Mouse (Mus musculus) intestine, embryonic 14.5 days (tissue): ENCODE data around the gene Klhdc10. TPM values are rescaled to one million over a fixed set of nuclear protein-coding genes. Genes with fewer than 3 reads are reported as not detected.

Source experiments
- ATAC-seq: fragments of 200-750 bp; cut with Nextera tagmentation; replicated peaks from 2 replicates; pipeline ENCODE4 v1.8.0; 2017; ENCODE audit warnings: low read depth, moderate number of reproducible peaks, moderate TSS enrichment, moderate library complexity; ENCODE audit not compliant: low FRiP score, low TSS enrichment
- DNase-seq: peaks from one replicate; pipeline ENCODE4 v3.0.0-alpha.2; 2018; ENCODE audit warnings: low spot score
- H3K27ac ChIP-seq: fragments of 300-500 bp; sonication (generic); 2 replicates; pipeline ENCODE4 v1.5.1; 2014; ENCODE audit warnings: low read depth, mild to moderate bottlenecking, control low read depth
- H3K27me3 ChIP-seq: fragments of 300-500 bp; sonication (generic); replicated peaks from 2 replicates; pipeline ENCODE4 v1.6.1; 2014; ENCODE audit warnings: low read length, control low read depth; ENCODE audit not compliant: control insufficient read depth, insufficient read depth
- H3K36me3 ChIP-seq: fragments of 300-500 bp; sonication (generic); 2 replicates; pipeline ENCODE4 v1.6.1; 2014; ENCODE audit warnings: low read length, control low read depth; ENCODE audit not compliant: control insufficient read depth, insufficient read depth
- H3K4me1 ChIP-seq: fragments of 300-500 bp; sonication (generic); replicated peaks from 2 replicates; pipeline ENCODE4 v1.6.1; 2014; ENCODE audit warnings: low read length, control low read depth, mixed read lengths; ENCODE audit not compliant: control insufficient read depth, insufficient read depth
- H3K4me2 ChIP-seq: fragments of 300-500 bp; sonication (generic); 2 replicates; pipeline ENCODE4 v1.6.1; 2014; ENCODE audit warnings: low read length
- H3K4me3 ChIP-seq: fragments of 300-500 bp; sonication (generic); 2 replicates; pipeline ENCODE4 v1.5.1; 2014; ENCODE audit warnings: low read depth, low read length, control low read depth, mixed read lengths
- H3K9ac ChIP-seq: fragments of 300-500 bp; sonication (generic); 2 replicates; pipeline ENCODE4 v1.6.1; 2014; ENCODE audit warnings: mild to moderate bottlenecking, low read length
- H3K9me3 ChIP-seq: fragments of 300-500 bp; sonication (generic); 2 replicates; pipeline ENCODE4 v1.6.1; 2016; ENCODE audit warnings: low read length, control low read depth; ENCODE audit not compliant: control insufficient read depth
- WGBS: fragments of 180-500 bp; shearing (Covaris S2); extraction: QIAGEN DNeasy Blood & Tissue Kit; methylation state at CpG from one replicate; pipeline ENCODE4 v1.1.7; 2014; 5-methylcytosine and 5-hydroxymethylcytosine counted together
- polyA plus RNA-seq: library from polyadenylated mRNA; unstranded; fragments of >200 nt; fragmentation: Nextera tagmentation; extraction: Ambion mirVana; gene quantifications from 2 replicates; pipeline ENCODE4 v1.2.1, GENCODE M21; 2014

Klhdc10 gene
- polyA plus RNA-seq, 1 experiment from 2014 or later: 23.1 TPM

DNA sequence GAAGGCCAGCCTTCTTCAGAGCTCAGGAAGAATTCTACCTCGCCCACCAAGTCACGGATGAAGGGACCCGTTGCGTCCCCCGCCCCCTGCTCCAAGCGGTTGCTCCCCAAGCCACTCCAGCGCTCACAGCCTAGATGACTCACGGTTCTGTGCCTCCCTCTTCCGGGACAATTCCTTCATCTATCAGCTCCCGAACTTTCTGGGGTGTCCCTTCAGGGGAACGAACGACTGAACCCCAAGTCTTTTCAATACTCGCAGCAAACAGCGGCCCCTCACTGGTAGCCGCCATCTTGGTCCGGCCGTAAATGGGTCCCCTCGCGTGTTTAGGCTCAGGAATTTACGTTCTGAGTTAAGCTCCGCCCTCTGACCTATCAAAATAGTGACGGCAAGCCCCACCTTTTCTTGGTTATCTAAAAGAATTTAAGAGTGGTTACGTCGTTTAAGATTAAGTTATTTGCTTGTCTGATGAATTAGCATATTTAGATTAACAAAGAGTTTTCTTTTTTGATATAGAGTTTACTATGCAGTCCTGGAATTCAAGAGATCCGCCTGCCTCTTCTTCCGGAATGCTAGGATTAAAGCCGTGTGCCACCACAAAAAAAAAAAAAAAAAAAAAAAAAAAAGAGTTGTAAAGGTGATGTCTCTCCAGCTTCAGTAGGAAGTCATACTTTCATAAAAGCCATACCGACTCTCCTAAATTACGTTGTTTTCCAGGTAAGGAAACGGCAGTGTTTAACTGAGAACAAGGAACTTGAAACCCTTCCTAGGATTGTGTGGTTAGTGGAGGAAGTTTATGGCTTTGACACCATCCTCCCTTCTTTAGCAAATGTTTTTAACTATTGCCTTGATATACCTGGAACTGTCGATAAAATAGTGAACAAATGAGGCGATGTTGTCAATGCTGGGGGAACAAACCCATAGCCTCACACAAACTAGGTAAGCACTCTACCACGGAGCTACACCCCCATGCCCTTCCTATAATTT is 10.7 kb upstream of the Klhdc10 start, which contains the start of gene Zc3hc1:
Zc3hc1 (minus strand) TSS at position 315 of the 984 bp plus-strand sequence.
- Histone ChIP-seq H3K36me3 (peaks cover 13% of the 10 kb centered on the region), H3K4me1 (no peaks in the 10 kb centered on the region; the same call in 1 of the 2 replicates), H3K9ac (peak within 1 kb of the TSS; percentile 76), H3K9me3 (no peaks in the 10 kb centered on the region), H3K4me2 (peak within 1 kb of the TSS; percentile 51), H3K27me3 (no peaks in the 10 kb centered on the region), H3K4me3 (peak within 1 kb of the TSS; percentile 87), H3K27ac (0 out of 2 replicates have a peak within 1 kb of the TSS, but pooled peaks have one; percentile 38)
- DNase-seq: peak; percentile 87
- 17% methylated on average over 33 of the region's 33 CpGs for WGBS
- peak; percentile 77 for ATAC-seq

DNA sequence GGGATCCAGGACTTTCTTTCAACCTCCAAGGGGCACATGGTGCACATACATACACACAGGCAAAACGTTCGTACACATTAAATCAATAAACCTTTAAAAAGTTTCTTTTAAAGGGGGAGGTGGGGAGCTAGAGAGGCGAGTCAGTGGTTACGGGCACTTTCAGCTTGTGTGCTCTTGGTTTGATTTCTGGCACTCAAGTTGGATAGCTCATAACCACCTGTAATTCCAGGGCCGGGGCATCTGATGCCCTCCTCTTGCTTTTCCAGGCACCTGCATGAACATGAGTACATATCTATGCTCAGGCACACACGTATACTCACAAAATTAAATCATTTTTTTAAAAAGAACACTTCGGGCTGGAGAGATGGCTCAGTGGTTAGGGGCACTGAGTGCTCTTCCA is 9.7 kb upstream of the Klhdc10 start:
- Histone ChIP-seq H3K4me2 (no peak overlapping the region), H3K4me1 (no peaks in the 10 kb centered on the region; the same call in 1 of the 2 replicates), H3K27me3 (no peaks in the 10 kb centered on the region), H3K9me3 (no peaks in the 10 kb centered on the region), H3K4me3 (no peak overlapping the region), H3K9ac (no peak overlapping the region), H3K36me3 (peaks cover 4% of the 10 kb centered on the region), H3K27ac (no peak overlapping the region)
- ATAC-seq (no peak), DNase-seq (no peak)
- WGBS: 85% methylated on average over 7 of the region's 7 CpGs

DNA sequence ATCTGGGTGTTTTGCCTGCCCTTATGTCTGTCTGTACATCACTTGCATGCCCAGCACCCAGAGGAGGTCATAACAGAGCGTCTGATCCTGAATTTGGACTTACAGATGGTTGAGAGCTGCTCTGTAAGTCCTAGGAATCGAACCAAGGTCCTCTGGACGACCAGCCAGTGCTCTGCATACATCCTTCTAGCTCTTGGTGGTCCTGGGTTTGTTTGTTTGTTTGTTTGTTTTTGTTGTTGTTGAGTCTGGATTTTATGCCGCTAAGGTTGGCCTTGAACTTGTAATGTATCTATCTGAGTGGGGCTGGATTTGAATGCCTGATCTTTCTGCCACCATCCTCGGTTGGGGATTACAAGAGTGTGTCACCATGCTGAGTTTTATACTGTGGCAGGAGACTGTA is 1.5 kb upstream of the Klhdc10 start:
- Histone ChIP-seq H3K27ac (no peak overlapping the region), H3K4me2 (no peak overlapping the region), H3K9me3 (no peaks in the 10 kb centered on the region), H3K4me3 (no peak overlapping the region), H3K36me3 (no peaks in the 10 kb centered on the region), H3K27me3 (no peaks in the 10 kb centered on the region), H3K9ac (0 out of 2 replicates have a peak overlapping the region, but pooled peaks have one; percentile 90), H3K4me1 (0 out of 2 replicates have a peak, but pooled peaks cover 4% of the 10 kb centered on the region)
- DNase-seq: no peak
- WGBS: 78% methylated on average over 5 of the region's 5 CpGs
- ATAC-seq: no peak

DNA sequence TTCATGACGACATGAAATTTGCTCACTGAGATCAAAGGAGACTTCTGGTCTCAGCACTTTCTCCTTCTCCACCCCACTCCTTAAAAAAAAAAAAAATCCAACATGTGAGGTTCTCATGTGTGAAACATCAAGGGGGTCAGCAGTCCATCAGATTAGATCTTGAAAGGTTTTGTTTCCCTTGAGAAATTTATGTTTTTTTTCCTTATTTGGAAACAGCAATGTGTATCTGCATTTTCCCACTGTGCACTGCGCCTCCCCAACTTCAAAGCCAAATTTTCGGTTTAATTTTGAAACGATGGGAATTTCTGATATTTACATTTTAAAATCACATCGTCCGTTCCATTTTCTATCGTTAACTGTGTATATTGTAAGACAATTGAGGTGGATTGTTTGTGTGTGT is 952 bp upstream of the Klhdc10 start:
- DNase-seq: no peak
- peak overlapping the region; percentile 96 for H3K27ac ChIP-seq
- H3K9ac ChIP-seq: peak overlapping the region; percentile 90
- no peaks in the 10 kb centered on the region for H3K36me3 ChIP-seq
- no peaks in the 10 kb centered on the region for H3K27me3 ChIP-seq
- WGBS: 5% methylated on average over 7 of the region's 7 CpGs
- no peak for ATAC-seq
- H3K9me3 ChIP-seq: no peaks in the 10 kb centered on the region
- H3K4me3 ChIP-seq: peak overlapping the region; percentile 97
- 0 out of 2 replicates have a peak, but pooled peaks cover 4% of the 10 kb centered on the region for H3K4me1 ChIP-seq
- peak overlapping the region; percentile 68 for H3K4me2 ChIP-seq

DNA sequence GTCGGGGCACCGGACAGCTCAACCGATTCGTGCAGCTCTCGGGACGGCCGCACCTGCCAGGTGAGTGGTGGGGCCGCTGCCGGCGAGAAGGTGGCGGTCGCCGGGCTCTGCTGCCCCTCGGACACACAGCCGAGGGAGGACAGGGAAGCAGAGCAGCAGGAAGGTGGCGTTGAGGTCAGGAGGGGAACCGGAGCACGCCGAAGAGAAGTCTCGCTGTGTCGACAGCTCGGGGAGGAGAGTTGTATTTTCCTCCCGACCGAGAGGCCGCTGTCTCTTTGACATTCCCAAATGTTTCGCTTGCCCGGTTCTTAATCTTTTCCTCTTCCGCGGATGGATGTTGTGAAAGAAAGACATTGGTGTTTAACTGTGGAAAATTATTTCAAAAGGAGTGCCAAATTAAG is 423 bp downstream of the Klhdc10 start:
- no peak for ATAC-seq

DNA sequence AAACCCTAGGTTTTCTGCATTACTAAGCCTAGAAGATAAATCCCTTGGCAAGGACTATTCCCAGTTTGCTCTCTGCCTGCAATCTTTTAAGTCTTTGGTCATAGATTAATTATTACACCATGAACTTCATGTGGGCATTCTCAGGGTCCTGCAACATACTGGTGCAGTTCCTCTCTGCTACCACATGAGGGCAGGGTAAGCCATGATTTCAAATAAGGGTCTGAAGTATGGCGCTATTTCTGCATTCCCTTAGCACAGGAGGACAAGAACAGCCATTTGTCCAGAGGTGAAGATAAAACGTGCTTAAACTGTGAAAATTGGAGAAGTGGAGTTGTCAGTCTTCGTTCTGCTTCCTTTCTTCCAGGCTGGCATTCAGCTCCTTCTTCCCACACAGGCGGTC is 1.8 kb downstream of the Klhdc10 start:
- DNase-seq (peak; percentile 59), ATAC-seq (no peak)
- Histone ChIP-seq H3K9me3 (no peaks in the 10 kb centered on the region), H3K36me3 (no peaks in the 10 kb centered on the region), H3K4me3 (peak overlapping the region; percentile 20; the same call in 1 of the 2 replicates), H3K4me2 (peak overlapping the region; percentile 49), H3K4me1 (0 out of 2 replicates have a peak, but pooled peaks cover 4% of the 10 kb centered on the region), H3K9ac (0 out of 2 replicates have a peak overlapping the region, but pooled peaks have one; percentile 37), H3K27ac (no peak overlapping the region), H3K27me3 (no peaks in the 10 kb centered on the region)
- 22% methylated on average over 4 of the region's 4 CpGs for WGBS

More for the DNA sequence above, 423 bp downstream of the Klhdc10 start:
- Histone ChIP-seq H3K4me2 (peak overlapping the region; percentile 67), H3K27me3 (no peaks in the 10 kb centered on the region), H3K9ac (peak overlapping the region; percentile 90), H3K9me3 (no peaks in the 10 kb centered on the region), H3K36me3 (no peaks in the 10 kb centered on the region), H3K27ac (peak overlapping the region; percentile 96), H3K4me1 (0 out of 2 replicates have a peak, but pooled peaks cover 4% of the 10 kb centered on the region), H3K4me3 (peak overlapping the region; percentile 97)
- under 1% methylated on average over 23 of the region's 29 CpGs for WGBS
- DNase-seq: no peak

DNA sequence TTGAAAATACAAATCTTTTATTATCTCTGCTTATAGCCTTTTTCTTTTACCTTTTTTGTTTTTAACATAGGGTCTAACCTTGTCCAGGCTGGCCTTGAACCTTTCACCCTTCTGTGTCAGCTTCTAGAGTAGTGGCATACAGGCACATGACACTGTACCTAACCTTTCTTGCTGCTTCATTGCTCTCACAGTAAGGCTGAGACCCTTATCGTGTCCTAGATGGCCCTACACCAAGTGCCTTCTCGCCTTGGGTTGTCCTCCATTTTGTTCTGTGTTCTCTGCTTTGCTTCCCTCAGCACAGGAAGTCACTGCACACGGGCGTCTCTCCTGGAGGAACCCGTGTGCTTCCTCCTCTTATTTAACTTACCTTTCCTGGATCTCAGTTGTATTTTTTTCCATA is 3.0 kb downstream of the Klhdc10 start:
- WGBS: 77% methylated on average over 5 of the region's 5 CpGs
- no peak overlapping the region for H3K9ac ChIP-seq

DNA sequence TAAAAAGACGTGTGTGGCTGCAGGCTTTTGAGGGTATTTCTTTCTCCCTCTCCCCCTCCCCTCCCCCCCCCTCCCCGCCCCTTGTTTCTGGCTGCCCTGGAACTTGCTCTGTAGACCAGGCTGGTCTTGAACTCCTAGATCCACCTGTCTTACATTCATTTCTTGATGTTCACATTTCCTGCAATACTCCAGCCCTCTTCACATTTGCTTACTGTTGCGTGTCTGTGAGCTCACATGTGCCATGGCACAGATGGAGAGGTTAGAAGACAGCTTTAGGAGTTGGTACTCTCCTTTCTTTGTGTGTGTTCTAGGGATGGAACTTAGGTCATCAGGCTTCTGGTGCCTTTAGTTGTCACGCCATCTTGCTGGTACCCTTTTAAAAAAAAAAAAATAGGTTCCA is 6.6 kb downstream of the Klhdc10 start:
- no peak overlapping the region for H3K27ac ChIP-seq
- H3K36me3 ChIP-seq: no peaks in the 10 kb centered on the region
- no peaks in the 10 kb centered on the region for H3K27me3 ChIP-seq
- H3K4me1 ChIP-seq: 0 out of 2 replicates have a peak, but pooled peaks cover 7% of the 10 kb centered on the region
- H3K9ac ChIP-seq: no peak overlapping the region
- H3K4me3 ChIP-seq: no peak overlapping the region
- ATAC-seq: no peak
- 82% methylated on average over 4 of the region's 4 CpGs for WGBS
- no peak for DNase-seq
- H3K4me2 ChIP-seq: no peak overlapping the region
- no peaks in the 10 kb centered on the region for H3K9me3 ChIP-seq

More for the DNA sequence above, 3.0 kb downstream of the Klhdc10 start:
- Histone ChIP-seq H3K4me1 (0 out of 2 replicates have a peak, but pooled peaks cover 6% of the 10 kb centered on the region), H3K4me2 (no peak overlapping the region), H3K36me3 (no peaks in the 10 kb centered on the region), H3K4me3 (no peak overlapping the region), H3K27ac (no peak overlapping the region), H3K9me3 (no peaks in the 10 kb centered on the region), H3K27me3 (no peaks in the 10 kb centered on the region)
- DNase-seq (no peak), ATAC-seq (no peak)
